Mouse (Mus musculus): ENCODE measurements at regions not wholly inside any gene's neighbourhood (a gene's known extent, or its start where the extent isn't known, plus 50 kb on each side); places are given as distances from the start of the nearest gene placed in this dataset.

DNA sequence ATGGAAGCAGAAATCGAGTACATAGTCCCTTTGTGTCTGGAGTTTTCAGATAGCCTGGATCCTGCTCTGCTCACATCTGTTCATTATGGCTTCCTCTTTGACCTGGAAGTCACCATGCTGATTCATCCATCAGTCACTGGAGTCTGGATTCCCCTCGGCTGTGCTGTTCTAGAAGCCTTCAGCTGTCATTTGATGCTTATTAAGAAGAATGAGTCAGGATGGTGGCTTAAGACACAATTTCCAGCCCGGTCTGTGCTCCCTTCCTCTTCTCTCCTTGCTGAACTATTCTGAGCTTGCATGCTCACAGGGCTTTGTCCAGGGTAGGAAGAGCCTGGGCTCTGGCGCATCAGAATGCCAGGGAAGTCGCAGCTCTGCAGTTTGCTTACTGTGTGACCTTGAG lies 1398.2 kb upstream of the A1bg start:
- no peak for TF ChIP-seq GATA1 (IDR thresholded peaks at IDR 0.05; ENCODE audit: low read length)

DNA sequence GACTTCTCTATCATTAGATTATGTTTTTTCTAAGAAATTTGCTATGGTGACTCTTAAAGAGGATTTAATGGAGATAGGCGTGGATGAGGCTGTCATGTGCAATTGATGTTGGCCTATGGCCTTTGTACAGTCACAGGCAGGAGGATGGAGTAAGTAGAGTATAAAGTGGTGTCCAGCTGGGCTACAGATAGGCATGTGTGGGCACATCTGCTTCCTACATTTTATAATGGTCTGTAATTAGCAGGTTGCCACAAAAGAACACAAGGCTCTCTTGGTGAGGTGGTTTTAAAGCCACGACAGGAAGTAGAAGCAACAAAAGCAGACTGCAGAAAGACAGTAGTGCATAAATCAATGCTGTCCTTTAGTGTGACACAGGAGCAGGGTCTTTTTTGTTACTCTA lies 1391.6 kb upstream of the A1bg start:
- no peak for TF ChIP-seq GATA1 (IDR thresholded peaks at IDR 0.05; ENCODE audit: low read length)

DNA sequence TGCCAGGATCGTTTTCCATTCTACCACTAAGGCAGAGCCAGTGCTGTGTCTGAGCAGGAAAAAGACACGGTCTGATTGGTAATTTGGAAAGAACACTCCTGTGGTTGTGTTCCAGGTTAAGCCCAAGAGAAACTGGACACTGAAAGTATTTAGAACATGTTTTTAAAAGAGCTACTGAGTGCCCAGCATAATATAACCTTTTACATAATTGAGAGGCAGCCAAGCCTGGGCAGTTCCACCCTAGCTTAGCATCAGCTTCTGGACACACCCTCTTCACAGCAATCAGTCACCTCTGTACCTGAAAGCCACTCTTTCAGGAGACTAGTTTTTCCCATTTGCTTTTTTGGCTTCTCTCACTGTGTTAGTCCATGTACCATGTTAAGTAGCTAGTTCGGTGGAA lies 1379.4 kb upstream of the A1bg start:
- no peak for TF ChIP-seq GATA1 (IDR thresholded peaks at IDR 0.05; ENCODE audit: low read length)

- no peak for TF ChIP-seq GATA1 (IDR thresholded peaks at IDR 0.05; ENCODE audit: low read length)
Observed at GRCm38 (mm10) chr15:62301567-62301966, 1378.8 kb upstream of the A1bg start.

- TF ChIP-seq GATA1 (IDR thresholded peaks at IDR 0.05; ENCODE audit: low read length): no peak
Observed at GRCm38 (mm10) chr15:62297138-62297537, 1374.3 kb upstream of the A1bg start.

DNA sequence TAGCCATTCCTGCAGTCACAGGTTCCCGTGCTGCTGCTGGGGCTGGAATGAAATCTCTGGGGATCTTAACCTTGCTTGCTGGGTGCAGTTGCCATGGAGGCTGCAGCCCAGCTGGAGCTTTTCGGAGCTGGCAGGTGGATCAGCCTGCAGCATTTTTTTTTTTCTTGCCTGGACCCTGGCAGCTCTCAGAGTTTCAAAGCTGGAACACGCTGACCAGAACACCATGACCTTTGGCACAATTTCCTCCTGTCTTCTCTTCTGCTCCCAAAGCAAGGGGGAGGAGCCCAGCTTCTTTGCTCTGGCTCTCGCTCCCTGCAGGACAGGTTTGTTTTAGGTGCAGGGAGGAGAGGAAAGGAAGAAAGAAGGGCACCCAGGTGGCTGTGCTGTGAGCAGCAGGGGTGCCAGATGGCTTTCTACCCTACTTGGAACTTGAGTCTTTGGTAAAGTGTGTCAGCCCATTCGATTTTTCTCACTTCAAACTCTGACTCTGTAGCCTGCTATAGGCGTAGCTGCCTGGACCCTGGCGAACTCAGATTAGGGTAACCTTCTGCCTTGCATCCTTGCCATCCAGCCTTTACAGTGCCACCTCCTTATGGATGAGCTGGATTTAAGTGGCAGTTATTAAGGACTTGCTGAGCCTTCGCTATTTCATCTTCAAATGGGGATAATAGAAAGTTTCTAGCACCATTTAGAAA lies 1372.6 kb upstream of the A1bg start:
- TF ChIP-seq GATA1 (IDR thresholded peaks at IDR 0.05; ENCODE audit: low read length): no peak

GRCm38 (mm10) chr15:62294786-62295185 lies 1372.0 kb upstream of the A1bg start:
- no peak for TF ChIP-seq GATA1 (IDR thresholded peaks at IDR 0.05; ENCODE audit: low read length)

DNA sequence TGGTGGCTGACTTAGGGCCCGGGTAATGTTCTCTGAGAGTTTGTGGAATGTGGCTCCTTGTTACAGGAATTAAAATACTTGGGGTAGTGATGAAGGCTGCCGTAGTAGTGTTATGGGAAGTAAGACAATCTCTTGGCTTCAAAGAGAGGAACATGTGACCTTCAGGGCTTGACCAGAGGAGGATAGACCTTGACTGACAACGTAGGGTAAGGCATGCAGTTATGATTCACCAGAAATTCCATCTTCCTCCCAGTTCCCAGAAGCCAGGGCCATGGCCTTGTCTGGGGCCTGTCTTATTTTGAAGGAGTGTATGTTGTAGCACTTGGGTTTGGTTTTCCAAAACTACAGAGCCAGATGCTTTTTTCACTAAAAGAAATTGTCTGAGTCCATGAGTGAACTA lies 1370.1 kb upstream of the A1bg start:
- TF ChIP-seq GATA1 (IDR thresholded peaks at IDR 0.05; ENCODE audit: low read length): no peak

DNA sequence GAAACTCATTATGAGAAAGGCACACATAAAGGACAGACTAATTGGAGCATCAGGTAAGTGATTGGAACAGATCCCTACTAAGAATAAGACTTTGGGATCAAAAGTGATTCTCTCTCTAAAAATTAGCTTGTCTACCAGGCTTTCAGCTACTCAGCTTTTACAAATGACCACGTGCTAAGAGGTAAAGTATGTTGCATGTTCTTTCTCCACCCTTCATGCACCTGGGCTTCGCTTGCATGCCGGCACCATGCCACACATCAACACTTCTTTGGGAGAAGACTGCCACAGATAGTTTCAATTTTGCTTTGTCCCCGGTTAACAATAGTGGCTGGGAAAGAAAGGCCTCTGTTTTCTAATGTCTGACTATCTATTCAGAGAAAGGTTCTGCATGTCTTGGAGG lies 1367.9 kb upstream of the A1bg start:
- TF ChIP-seq GATA1 (IDR thresholded peaks at IDR 0.05; ENCODE audit: low read length): no peak

DNA sequence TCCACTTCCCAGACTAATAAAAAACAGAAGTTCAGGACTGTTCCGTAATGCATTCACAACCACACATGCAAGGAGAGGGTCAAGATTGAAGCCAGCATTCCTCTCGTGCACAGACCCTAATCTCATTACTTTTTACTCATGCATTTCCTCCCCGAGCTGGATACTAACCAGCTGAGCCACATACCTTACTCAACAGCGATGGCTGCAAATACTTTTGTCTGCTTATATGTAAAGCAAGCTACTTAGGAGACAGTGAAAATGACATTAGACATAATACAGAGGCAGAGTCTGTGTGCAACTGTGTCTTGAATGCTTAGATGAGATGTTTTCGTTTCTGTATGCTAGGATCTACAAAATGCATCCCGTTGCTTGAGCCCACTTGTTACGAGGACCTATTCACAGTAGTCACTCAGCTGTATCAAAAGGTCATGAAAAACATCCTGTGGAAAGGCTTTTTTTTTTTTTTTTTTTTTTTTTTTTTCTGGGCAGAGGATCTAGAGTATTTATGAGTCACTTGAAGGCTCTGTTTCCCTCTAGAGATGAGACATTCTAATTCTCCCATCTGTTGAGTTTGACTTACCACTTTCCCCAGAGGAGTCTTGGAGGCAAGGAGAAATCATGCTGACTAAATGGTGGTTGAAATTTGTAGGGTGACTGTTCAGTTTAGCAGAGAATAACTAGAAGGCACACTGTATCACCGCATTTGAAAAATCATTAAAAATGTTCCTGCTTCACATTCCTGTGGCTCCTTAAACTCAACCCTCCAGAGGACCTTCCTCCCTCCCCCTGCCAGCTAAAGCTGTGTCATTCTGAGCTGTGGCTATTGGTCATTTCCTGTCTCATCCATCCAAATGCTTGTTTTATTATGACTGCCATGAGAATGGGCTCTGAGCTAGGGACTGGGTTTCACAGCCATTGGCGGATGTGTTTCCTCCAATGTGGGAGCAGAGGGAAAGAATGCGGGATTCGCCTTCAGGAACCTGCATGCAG lies 1364.1 kb upstream of the A1bg start:
- no peak for TF ChIP-seq GATA1 (IDR thresholded peaks at IDR 0.05; ENCODE audit: low read length)

DNA sequence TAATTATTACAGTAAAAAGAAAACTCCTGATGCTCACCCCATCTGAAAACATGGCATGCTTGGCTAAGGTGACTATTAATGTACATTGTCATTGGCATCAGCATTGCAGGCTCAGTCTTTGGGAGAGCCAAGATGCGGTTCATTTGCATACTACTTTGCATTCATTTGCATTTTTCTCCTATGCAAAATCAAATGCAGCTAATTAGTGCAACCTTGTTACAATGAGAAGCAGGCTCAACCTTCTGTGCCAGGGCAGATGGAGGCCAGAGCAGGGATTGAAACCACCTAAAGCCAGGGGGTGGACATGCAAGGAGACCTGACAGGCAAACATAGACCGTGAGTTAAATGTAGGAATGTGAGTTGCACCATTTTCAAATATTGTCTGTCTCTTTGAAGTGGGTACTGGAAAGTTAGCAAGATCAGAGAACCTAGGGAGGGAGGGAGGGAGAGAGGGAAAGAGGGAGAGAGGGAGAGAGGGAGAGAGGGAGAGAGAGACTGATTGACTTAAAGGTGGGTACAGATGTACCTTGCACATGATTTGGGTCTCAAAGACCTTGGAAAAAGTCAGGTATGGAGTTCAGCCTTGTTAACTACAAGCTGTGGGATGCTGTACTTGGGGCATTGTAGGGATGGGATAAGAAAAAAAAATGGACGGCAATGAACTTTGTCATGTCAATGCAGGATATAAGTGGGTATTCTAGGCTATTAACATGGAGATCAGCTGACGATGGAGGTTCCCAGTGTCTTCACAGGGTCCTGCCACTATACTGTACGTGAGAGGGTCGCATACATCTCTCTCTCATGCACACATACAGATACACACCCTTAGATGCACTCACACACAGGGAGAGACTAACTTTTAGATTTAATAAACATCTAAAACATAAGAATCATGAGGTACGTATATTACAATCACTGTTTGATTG lies 1362.1 kb upstream of the A1bg start:
- no peak for TF ChIP-seq GATA1 (IDR thresholded peaks at IDR 0.05; ENCODE audit: low read length)

DNA sequence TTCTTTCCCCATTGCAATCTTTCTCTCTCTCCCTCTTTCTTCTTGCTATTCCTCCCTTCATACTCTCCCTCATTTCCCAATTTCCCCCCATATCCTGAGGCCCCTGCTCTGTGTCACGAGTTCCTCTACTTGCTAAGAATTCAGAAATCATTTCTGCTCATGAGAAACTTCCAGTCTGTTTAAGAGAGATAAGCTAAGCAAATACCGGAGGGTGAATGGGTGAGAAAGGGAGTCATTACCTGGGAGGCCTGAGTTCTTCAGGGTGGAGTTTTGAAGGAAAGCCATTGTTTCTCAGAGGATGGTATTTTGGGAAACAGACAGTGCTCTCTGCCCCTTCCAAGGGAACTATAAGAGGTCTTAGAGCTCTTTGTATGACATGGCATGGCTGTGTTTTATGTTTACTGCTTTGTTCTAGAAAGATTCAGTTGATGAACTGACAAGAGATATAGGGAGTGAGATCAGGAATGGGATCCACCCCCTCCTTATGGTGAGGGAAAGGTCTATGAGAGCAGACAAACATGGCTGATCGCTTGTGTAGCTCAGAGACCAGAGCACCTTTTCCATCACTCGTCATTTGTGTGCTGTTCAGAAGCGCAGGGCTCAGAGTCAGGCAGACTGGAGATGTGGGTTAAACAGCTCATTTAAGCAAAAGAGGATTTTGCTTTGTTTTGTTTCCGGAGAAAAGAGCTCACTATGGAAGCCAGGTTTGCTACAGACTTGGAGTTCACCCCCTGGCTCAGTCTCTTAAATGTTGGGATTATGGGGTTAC lies 1361.0 kb upstream of the A1bg start:
- no peak for TF ChIP-seq GATA1 (IDR thresholded peaks at IDR 0.05; ENCODE audit: low read length)

DNA sequence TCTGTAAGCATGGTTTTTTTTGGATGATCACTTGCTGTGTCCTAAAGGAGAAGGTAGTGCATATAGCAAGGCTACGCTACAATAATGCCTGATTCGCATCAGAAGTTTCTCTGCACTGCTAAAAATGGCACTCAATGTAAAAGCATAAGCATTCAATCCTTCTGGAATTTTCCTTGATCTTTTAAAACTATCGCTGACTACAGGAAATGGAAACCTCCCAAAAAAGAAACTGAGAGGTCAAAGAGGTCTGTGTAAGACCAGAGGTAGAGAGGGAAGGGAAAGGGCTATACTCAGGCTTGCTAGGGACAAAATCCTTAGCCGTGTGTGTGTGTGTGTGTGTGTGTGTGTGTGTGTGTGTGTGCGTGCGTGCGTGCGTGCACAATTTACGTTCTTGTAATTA lies 1359.8 kb upstream of the A1bg start:
- no peak for TF ChIP-seq GATA1 (IDR thresholded peaks at IDR 0.05; ENCODE audit: low read length)

DNA sequence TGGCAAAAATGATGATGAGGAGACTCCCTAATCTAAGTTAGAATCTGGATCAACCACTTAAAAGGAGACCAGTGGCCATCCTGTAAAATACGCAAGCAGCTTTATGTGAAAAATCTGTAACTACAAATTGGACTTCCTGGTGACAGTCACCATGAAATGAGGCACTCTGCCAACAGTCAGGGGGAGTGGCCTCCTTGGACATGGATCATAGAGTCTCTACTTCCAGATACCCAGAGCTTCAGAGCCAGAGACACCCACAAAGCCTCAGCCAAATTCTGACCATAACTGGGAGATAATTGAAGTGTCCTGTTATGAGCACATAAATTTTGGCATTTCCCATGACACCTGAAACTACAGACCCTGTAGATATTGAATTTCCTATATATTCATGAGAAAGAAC lies 1359.3 kb upstream of the A1bg start:
- TF ChIP-seq GATA1 (IDR thresholded peaks at IDR 0.05; ENCODE audit: low read length): no peak

- no peak for TF ChIP-seq GATA1 (IDR thresholded peaks at IDR 0.05; ENCODE audit: low read length)
Observed at GRCm38 (mm10) chr15:62279526-62279925, 1356.7 kb upstream of the A1bg start.
